In genomic region chr9:61695381-61695791, GRCm38 (mm10) we compare ENCODE assay signal across 10 mouse cellular contexts.
DNase-seq lines count a peak whose midpoint lies in the region; ATAC-seq lines count a peak whose summit lies in the region.
"Had no signal": no experiment of that assay in that cellular context is flagged by ENCODE, and none has a peak within 500 bp of the region (broad histone marks: within the 10 kb centered on the region; RNA-seq: fewer than 3 reads in every experiment).

No protein-coding gene starts in this region.

- H3K4me2 ChIP-seq in midbrain, embryonic 14.5 days (ENCODE audit: low read length) = no peak overlapping the region
- no peak overlapping the region for H3K4me2 ChIP-seq in midbrain, embryonic 16.5 days (ENCODE audit: low read length)
- H3K4me2 ChIP-seq: embryonic facial prominence, embryonic 12.5 days; liver, embryonic 15.5 days had no signal

- no peaks in the 10 kb centered on the region for H3K9me3 ChIP-seq in midbrain, embryonic 10.5 days (replicated peaks)
- H3K9me3 ChIP-seq in midbrain, embryonic 14.5 days (ENCODE audit: control insufficient read depth, low read length) = no peaks in the 10 kb centered on the region
- no peaks in the 10 kb centered on the region for H3K9me3 ChIP-seq in embryonic facial prominence, embryonic 10.5 days
- H3K9me3 ChIP-seq in midbrain, embryonic 16.5 days (replicated peaks; ENCODE audit: control insufficient read depth, low read length, poor library complexity, severe bottlenecking) = no peaks in the 10 kb centered on the region
- H3K9me3 ChIP-seq: embryonic facial prominence, embryonic 12.5 days; liver, embryonic 15.5 days had no signal

- 29% methylated on average over 9 of the region's 9 CpGs for WGBS in midbrain, embryonic 10.5 days
- 13% methylated on average over 9 of the region's 9 CpGs for WGBS in midbrain, embryonic 14.5 days
- WGBS in embryonic facial prominence, embryonic 10.5 days = 10% methylated on average over 9 of the region's 9 CpGs
- WGBS in midbrain, embryonic 16.5 days = 20% methylated on average over 9 of the region's 9 CpGs

- peak; percentile 15 to 20 for DNase-seq in cerebellum, postnatal 36 days
- DNase-seq in cerebellum, adult 9-11 months = no peak
- peak; percentile 25 for DNase-seq in midbrain, embryonic 10.5 days (ENCODE audit: low spot score)
- no peak for DNase-seq in midbrain, embryonic 14.5 days
- DNase-seq in embryonic facial prominence, embryonic 10.5 days (ENCODE audit: low spot score) = peak; percentile 62
- peak; percentile 66 for DNase-seq in retina, embryonic 14.5 days (ENCODE audit: low spot score)
- no peak for DNase-seq in left cerebral cortex, postnatal 25 days (ENCODE audit: low spot score in 2 of 2)

- no peak overlapping the region for H3K9ac ChIP-seq in midbrain, embryonic 14.5 days (replicated peaks; ENCODE audit: low read length)
- no peak overlapping the region for H3K9ac ChIP-seq in midbrain, embryonic 16.5 days (ENCODE audit: low read depth, low read length)
- H3K9ac ChIP-seq: embryonic facial prominence, embryonic 12.5 days; liver, embryonic 15.5 days had no signal

- intact Hi-C loops in left cerebral cortex, postnatal 25 days (cut with DNase I) = loop anchor here (5.0 to 10.0 kb wide), 4 partner anchors 138 to 801 kb away; no protein-coding TSS in a partner anchor

- ATAC-seq in midbrain, embryonic 14.5 days (ENCODE audit: low FRiP score, low TSS enrichment) = no peak
- ATAC-seq in midbrain, embryonic 16.5 days = no peak

- H3K27me3 ChIP-seq in midbrain, embryonic 10.5 days (ENCODE audit: low read depth, poor library complexity, severe bottlenecking) = peaks cover 45% of the 10 kb centered on the region
- peaks cover 7% of the 10 kb centered on the region; the same call in 1 of the 2 replicates for H3K27me3 ChIP-seq in midbrain, embryonic 14.5 days (ENCODE audit: control insufficient read depth, insufficient read depth, low read length)
- peaks cover 58% of the 10 kb centered on the region for H3K27me3 ChIP-seq in embryonic facial prominence, embryonic 10.5 days (replicated peaks; ENCODE audit: low read depth, poor library complexity, severe bottlenecking)
- no peaks in the 10 kb centered on the region for H3K27me3 ChIP-seq in midbrain, embryonic 16.5 days (ENCODE audit: control insufficient read depth, insufficient read depth, low read depth, low read length)
- H3K27me3 ChIP-seq: embryonic facial prominence, embryonic 12.5 days had no signal

- no peaks in the 10 kb centered on the region for H3K36me3 ChIP-seq in midbrain, embryonic 10.5 days
- H3K36me3 ChIP-seq in midbrain, embryonic 14.5 days (ENCODE audit: control insufficient read depth, insufficient read depth, low read length) = no peaks in the 10 kb centered on the region
- H3K36me3 ChIP-seq in embryonic facial prominence, embryonic 10.5 days (replicated peaks) = no peaks in the 10 kb centered on the region
- H3K36me3 ChIP-seq in midbrain, embryonic 16.5 days (ENCODE audit: control insufficient read depth, insufficient read depth, low read length) = no peaks in the 10 kb centered on the region
- H3K36me3 ChIP-seq: embryonic facial prominence, embryonic 12.5 days; liver, embryonic 15.5 days had no signal

- H3K27ac ChIP-seq in midbrain, embryonic 10.5 days (replicated peaks) = no peak overlapping the region
- no peak overlapping the region for H3K27ac ChIP-seq in midbrain, embryonic 14.5 days (replicated peaks; ENCODE audit: low read depth, low read length)
- peak overlapping the region; percentile 16; the same call in 1 of the 2 replicates for H3K27ac ChIP-seq in embryonic facial prominence, embryonic 10.5 days (replicated peaks)
- H3K27ac ChIP-seq in midbrain, embryonic 16.5 days (ENCODE audit: low read length) = no peak overlapping the region
- H3K27ac ChIP-seq: embryonic facial prominence, embryonic 12.5 days; liver, embryonic 15.5 days had no signal

- peaks cover 22% of the 10 kb centered on the region for H3K4me1 ChIP-seq in midbrain, embryonic 10.5 days
- H3K4me1 ChIP-seq in midbrain, embryonic 14.5 days (ENCODE audit: control insufficient read depth, insufficient read depth, low read length) = peaks cover 8% of the 10 kb centered on the region
- H3K4me1 ChIP-seq in embryonic facial prominence, embryonic 10.5 days = peaks cover 51% of the 10 kb centered on the region
- H3K4me1 ChIP-seq in midbrain, embryonic 16.5 days (ENCODE audit: control insufficient read depth, insufficient read depth, low read length) = 0 out of 2 replicates have a peak, but pooled peaks cover 2% of the 10 kb centered on the region

- no peak overlapping the region for H3K4me3 ChIP-seq in midbrain, embryonic 10.5 days
- H3K4me3 ChIP-seq in midbrain, embryonic 14.5 days (replicated peaks; ENCODE audit: low read depth, low read length) = no peak overlapping the region
- no peak overlapping the region for H3K4me3 ChIP-seq in embryonic facial prominence, embryonic 10.5 days
- no peak overlapping the region for H3K4me3 ChIP-seq in midbrain, embryonic 16.5 days (ENCODE audit: low read depth, low read length)
- H3K4me3 ChIP-seq: embryonic facial prominence, embryonic 12.5 days; liver, embryonic 15.5 days had no signal

Comparison
In these comparisons a context has a peak if more than half of its experiments do, and no peak if none do; other contexts are left out.
1. DNase-seq: peak in cerebellum, postnatal 36 days (2 of 2), midbrain, embryonic 10.5 days (single experiment), embryonic facial prominence, embryonic 10.5 days (single experiment) and retina, embryonic 14.5 days (single experiment); none in cerebellum, adult 9-11 months (single experiment), midbrain, embryonic 14.5 days (single experiment) and left cerebral cortex, postnatal 25 days (0 of 2).